Mouse (Mus musculus): ENCODE measurements around the gene Sarnp.

DNA sequence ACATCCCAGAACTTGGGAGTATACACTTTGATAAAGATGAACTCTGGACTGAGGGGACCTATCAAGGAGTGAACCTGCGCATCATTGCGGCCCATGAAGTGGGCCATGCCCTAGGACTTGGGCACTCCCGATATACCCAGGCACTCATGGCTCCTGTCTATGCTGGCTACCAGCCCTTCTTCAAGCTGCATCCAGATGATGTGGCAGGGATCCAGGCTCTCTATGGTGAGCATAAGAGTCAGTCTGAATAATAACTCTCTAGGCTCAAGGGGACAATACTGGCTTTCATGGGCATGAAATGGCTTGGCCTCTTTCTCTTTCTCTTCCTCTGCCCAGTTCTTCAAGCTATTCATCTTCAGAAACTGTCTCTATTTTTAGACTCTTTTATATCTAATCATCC, 21.6 kb upstream of the Sarnp start:
- no peak for TF ChIP-seq POLR2A (IDR thresholded peaks at IDR 0.05; ENCODE audit: borderline replicate concordance, low read depth, low read length)
- TF ChIP-seq CTCF (IDR thresholded peaks at IDR 0.05; ENCODE audit: low read depth, low read length) = no peak

Data from bone marrow macrophage, adult 2 months (primary cell).